Mouse (Mus musculus) brain, embryonic 14.5 days (tissue): Measurements from ENCODE around the gene Amotl1.

Experiments
- CTCF ChIP-seq: fragments of 200-500 bp; IDR thresholded peaks from 2 replicates; pipeline ENCODE4 v1.5.1; 2012; ENCODE audit warnings: inconsistent platforms, mild to moderate bottlenecking, moderate library complexity, borderline replicate concordance; ENCODE audit not compliant: insufficient read depth, insufficient read length; ENCODE audit errors: extremely low read depth
- POLR2A ChIP-seq: fragments of 200-500 bp; IDR thresholded peaks from 2 replicates; pipeline ENCODE4 v1.6.1; 2012; ENCODE audit warnings: mild to moderate bottlenecking, inconsistent platforms, borderline replicate concordance; ENCODE audit not compliant: poor library complexity, insufficient read depth, insufficient read length, severe bottlenecking; ENCODE audit errors: extremely low read depth

DNA sequence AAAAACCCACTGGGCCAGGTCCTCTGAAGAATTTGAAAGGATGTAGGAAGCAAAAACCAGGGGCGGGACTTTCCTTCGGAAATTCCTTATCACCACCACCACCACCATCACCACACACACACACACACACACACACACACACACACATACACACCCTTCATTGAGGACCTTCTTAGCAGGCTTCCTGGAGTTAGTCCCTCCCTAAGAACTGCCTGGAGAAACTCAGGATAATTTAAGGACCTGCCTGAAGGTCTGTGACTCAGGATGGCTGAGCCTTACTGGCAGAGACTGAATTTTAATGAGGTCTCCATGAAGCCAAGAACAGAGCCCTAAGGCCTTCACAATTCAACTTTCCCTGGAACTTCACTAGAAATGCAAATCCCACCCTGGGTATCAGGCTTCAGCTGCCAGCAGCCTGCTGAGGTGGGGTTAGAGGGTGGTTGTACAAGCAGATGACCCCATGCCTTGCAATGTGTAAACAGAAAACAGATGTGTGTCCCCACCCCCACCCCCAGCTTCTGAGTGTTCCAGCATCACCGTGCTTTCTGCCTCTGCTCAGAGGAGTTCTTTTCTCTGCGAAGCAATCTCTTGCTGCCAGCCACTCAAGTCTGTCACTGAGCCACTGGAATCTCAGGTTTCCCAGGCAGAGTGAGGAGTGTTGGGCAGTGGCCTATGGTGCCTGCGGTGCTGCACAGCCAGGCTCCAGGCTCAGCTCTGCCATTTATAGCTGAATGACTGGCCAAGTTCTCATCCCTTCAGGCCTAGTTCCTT, 2.4 kb downstream of the Amotl1 start:
- TF ChIP-seq POLR2A = no peak
- TF ChIP-seq CTCF = no peak
